Mouse (Mus musculus): ENCODE data around the gene Npas3. TPM values are rescaled to one million over a fixed set of nuclear protein-coding genes. Genes with fewer than 3 reads are reported as not detected.

Npas3 gene
- polyA plus RNA-seq, 1 experiment, result 0.18 TPM

GRCm38 (mm10) chr12:54110930-54111329 is 862.5 kb downstream of the Npas3 start:
- H3ac ChIP-seq (ENCODE audit: control insufficient read depth, insufficient read length), result no peak overlapping the region
- no peaks in the 10 kb centered on the region for H3K79me2 ChIP-seq (ENCODE audit: control insufficient read depth, insufficient read depth)
- no peak overlapping the region for H3K4me3 ChIP-seq
- no peak overlapping the region for H3K4me2 ChIP-seq (ENCODE audit: low read depth)
- no peaks in the 10 kb centered on the region for H3K27me3 ChIP-seq (ENCODE audit: control insufficient read depth, insufficient read depth, insufficient read length)
- H3K36me3 ChIP-seq (ENCODE audit: control insufficient read depth, insufficient read depth), result no peaks in the 10 kb centered on the region
- TF ChIP-seq POLR2A (IDR thresholded peaks at IDR 0.05; ENCODE audit: insufficient read length, low read depth), result no peak
- no peak for TF ChIP-seq REST (IDR thresholded peaks at IDR 0.05; ENCODE audit: insufficient read depth, insufficient read length)
- no peak for TF ChIP-seq MYOD1 (IDR thresholded peaks at IDR 0.05; ENCODE audit: control insufficient read depth in 1 of 3, insufficient read length in 2 of 3, low read depth in 2 of 3)
- no peak for TF ChIP-seq CEBPB (IDR thresholded peaks at IDR 0.05; ENCODE audit: insufficient read depth, poor library complexity, severe bottlenecking)
- no peak for TF ChIP-seq POLR2AphosphoS2 (IDR thresholded peaks at IDR 0.05; ENCODE audit: insufficient read length, low read depth)
- no peak for TF ChIP-seq MYOG (IDR thresholded peaks at IDR 0.05; ENCODE audit: control insufficient read depth in 1 of 3, insufficient read depth in 1 of 3, insufficient read length in 2 of 3, low read depth in 2 of 3)
- TF ChIP-seq MAX (IDR thresholded peaks at IDR 0.05; ENCODE audit: low read depth), result no peak

- Histone ChIP-seq H3K27me3 (ENCODE audit: control insufficient read depth, insufficient read depth, insufficient read length) (no peaks in the 10 kb centered on the region), H3K36me3 (ENCODE audit: control insufficient read depth, insufficient read depth) (no peaks in the 10 kb centered on the region), H3K4me3 (no peak overlapping the region), H3K79me2 (ENCODE audit: control insufficient read depth, insufficient read depth) (no peaks in the 10 kb centered on the region), H3ac (ENCODE audit: control insufficient read depth, insufficient read length) (no peak overlapping the region), H3K4me2 (ENCODE audit: low read depth) (no peak overlapping the region)
- TF ChIP-seq TCF12 (IDR thresholded peaks at IDR 0.05; ENCODE audit: insufficient read depth, poor library complexity, severe bottlenecking) (no peak), USF1 (IDR thresholded peaks at IDR 0.05; ENCODE audit: low read depth) (no peak), MAX (IDR thresholded peaks at IDR 0.05; ENCODE audit: low read depth) (no peak), TCF3 (IDR thresholded peaks at IDR 0.05; ENCODE audit: insufficient read length, low read depth) (no peak), MYOG (IDR thresholded peaks at IDR 0.05; ENCODE audit: control insufficient read depth in 1 of 3, insufficient read depth in 1 of 3, insufficient read length in 2 of 3, low read depth in 2 of 3) (no peak), POLR2A (IDR thresholded peaks at IDR 0.05; ENCODE audit: insufficient read length, low read depth) (no peak), POLR2AphosphoS2 (IDR thresholded peaks at IDR 0.05; ENCODE audit: insufficient read length, low read depth) (no peak), CEBPB (IDR thresholded peaks at IDR 0.05; ENCODE audit: insufficient read depth, poor library complexity, severe bottlenecking) (no peak), REST (IDR thresholded peaks at IDR 0.05; ENCODE audit: insufficient read depth, insufficient read length) (no peak), MYOD1 (IDR thresholded peaks at IDR 0.05; ENCODE audit: control insufficient read depth in 1 of 3, insufficient read length in 2 of 3, low read depth in 2 of 3) (no peak), SRF (IDR thresholded peaks at IDR 0.05; ENCODE audit: control insufficient read depth, insufficient read length, low read depth) (no peak), E2F4 (IDR thresholded peaks at IDR 0.05; ENCODE audit: insufficient read depth) (no peak)
Measured at GRCm38 (mm10) chr12:54120386-54120785, 871.9 kb downstream of the Npas3 start.

DNA sequence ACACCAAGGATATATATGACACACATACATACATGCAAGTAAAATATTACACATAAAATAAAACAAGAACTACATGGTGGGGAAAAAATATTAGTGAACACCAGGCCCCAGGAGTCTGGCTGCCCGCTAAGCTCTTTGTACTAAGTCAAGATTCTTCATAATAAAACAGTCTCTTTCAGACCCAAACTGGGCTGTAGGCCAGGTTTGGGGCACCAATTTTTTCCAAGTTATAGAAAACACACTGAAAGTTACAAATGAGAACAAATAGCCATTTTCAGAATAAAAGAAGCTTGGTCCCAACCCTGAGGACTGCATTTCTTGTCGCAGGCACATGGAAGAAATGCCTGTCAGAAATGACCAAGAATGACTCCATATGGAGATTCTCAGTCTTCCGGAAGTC is 872.8 kb downstream of the Npas3 start:
- H3K36me3 ChIP-seq (ENCODE audit: control insufficient read depth, insufficient read depth), result no peaks in the 10 kb centered on the region
- H3K79me2 ChIP-seq (ENCODE audit: control insufficient read depth, insufficient read depth), result no peaks in the 10 kb centered on the region
- H3K4me2 ChIP-seq (ENCODE audit: low read depth), result no peak overlapping the region
- TF ChIP-seq MYOD1 (IDR thresholded peaks at IDR 0.05; ENCODE audit: control insufficient read depth in 1 of 3, insufficient read length in 2 of 3, low read depth in 2 of 3), result no peak
- no peak for TF ChIP-seq CEBPB (IDR thresholded peaks at IDR 0.05; ENCODE audit: insufficient read depth, poor library complexity, severe bottlenecking)
- no peak for TF ChIP-seq E2F4 (IDR thresholded peaks at IDR 0.05; ENCODE audit: insufficient read depth)
- no peak for TF ChIP-seq TCF3 (IDR thresholded peaks at IDR 0.05; ENCODE audit: insufficient read length, low read depth)
- no peak for TF ChIP-seq POLR2A (IDR thresholded peaks at IDR 0.05; ENCODE audit: insufficient read length, low read depth)
- TF ChIP-seq USF1 (IDR thresholded peaks at IDR 0.05; ENCODE audit: low read depth), result no peak
- TF ChIP-seq REST (IDR thresholded peaks at IDR 0.05; ENCODE audit: insufficient read depth, insufficient read length), result no peak
- TF ChIP-seq MAX (IDR thresholded peaks at IDR 0.05; ENCODE audit: low read depth), result no peak
- no peaks in the 10 kb centered on the region for H3K27me3 ChIP-seq (ENCODE audit: control insufficient read depth, insufficient read depth, insufficient read length)
- no peak overlapping the region for H3K4me3 ChIP-seq
- no peak overlapping the region for H3ac ChIP-seq (ENCODE audit: control insufficient read depth, insufficient read length)
